Mouse (Mus musculus): ENCODE data around the gene Acadl. TPM values are rescaled to one million over a fixed set of nuclear protein-coding genes. Genes with fewer than 3 reads are reported as not detected.

Gene Acadl
- total and polyA plus RNA-seq, 2 experiments from 2014 or later: 5.4 to 55.4 TPM

DNA sequence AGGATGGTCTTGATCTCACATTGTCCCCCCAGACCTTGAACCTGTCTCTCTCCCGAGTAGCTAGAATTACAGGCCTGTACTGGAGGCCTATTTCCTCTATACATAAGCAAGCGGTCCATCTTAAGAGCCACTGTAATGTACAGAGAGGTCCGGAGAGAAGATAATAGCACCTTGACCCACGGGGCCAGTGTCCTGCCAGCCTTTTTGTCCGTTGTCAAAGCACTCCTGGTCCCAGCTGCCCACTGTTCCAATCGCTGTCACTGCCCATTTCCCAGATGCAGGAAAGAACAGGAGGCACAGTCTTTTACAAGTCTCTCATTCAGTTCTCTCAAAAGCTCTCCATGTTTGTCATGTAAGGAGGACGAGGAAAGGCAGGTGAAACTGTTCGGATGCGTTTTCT is 41.1 kb downstream of the Acadl start:
- no peak overlapping the region for H3K4me2 ChIP-seq (ENCODE audit: low read depth, low read length, poor library complexity, severe bottlenecking)
- TF ChIP-seq CTCF (IDR thresholded peaks at IDR 0.05): no peak
- ATAC-seq (ENCODE audit: low FRiP score) (no peak), DNase-seq (ENCODE audit: low spot score) (no peak)
- H3K9ac ChIP-seq (replicated peaks; ENCODE audit: low read length, poor library complexity, severe bottlenecking): no peak overlapping the region
- H3K4me3 ChIP-seq (ENCODE audit: low read depth, low read length): no peak overlapping the region
- 78% methylated on average over 9 of the region's 9 CpGs for WGBS
- no peaks in the 10 kb centered on the region for H3K27me3 ChIP-seq (ENCODE audit: insufficient read depth, low read length)
- H3K9me3 ChIP-seq (ENCODE audit: low read length): no peaks in the 10 kb centered on the region
- no peak overlapping the region for H3K27ac ChIP-seq (ENCODE audit: low read depth, low read length)
- H3K4me1 ChIP-seq (ENCODE audit: insufficient read depth, low read length): peaks cover 5% of the 10 kb centered on the region; the same call in 1 of the 2 replicates
- H3K36me3 ChIP-seq (ENCODE audit: insufficient read depth, low read length): no peaks in the 10 kb centered on the region

DNA sequence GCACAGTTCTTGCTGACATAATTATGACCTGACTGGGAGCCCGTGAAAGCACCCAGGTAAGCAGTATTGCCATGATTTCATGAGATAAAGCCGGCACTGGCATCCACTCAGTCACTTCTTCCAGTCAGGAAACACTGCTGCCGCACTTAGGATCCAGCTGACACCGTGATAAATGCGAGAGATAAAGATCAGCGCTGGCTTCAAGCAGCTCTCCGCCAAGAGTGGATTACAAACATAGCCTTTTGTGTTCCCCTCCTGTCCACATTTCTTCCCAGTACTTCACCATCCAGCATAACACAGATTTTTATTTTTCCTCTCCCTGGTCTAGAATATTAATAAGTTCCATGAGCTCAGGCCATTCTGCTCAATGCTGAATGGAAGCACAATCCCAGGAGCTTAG is 42.8 kb downstream of the Acadl start:
- Histone ChIP-seq H3K9ac (replicated peaks; ENCODE audit: low read length, poor library complexity, severe bottlenecking) (no peak overlapping the region), H3K27me3 (ENCODE audit: insufficient read depth, low read length) (no peaks in the 10 kb centered on the region), H3K4me1 (ENCODE audit: insufficient read depth, low read length) (peaks cover 5% of the 10 kb centered on the region; the same call in 1 of the 2 replicates), H3K4me3 (ENCODE audit: low read depth, low read length) (no peak overlapping the region), H3K27ac (ENCODE audit: low read depth, low read length) (no peak overlapping the region), H3K9me3 (ENCODE audit: low read length) (no peaks in the 10 kb centered on the region), H3K36me3 (ENCODE audit: insufficient read depth, low read length) (no peaks in the 10 kb centered on the region), H3K4me2 (ENCODE audit: low read depth, low read length, poor library complexity, severe bottlenecking) (peak overlapping the region; percentile 23; the same call in 1 of the 2 replicates)
- ATAC-seq (ENCODE audit: low FRiP score) (no peak), DNase-seq (ENCODE audit: low spot score) (peak; percentile 14)
- no peak for TF ChIP-seq CTCF (IDR thresholded peaks at IDR 0.05)
- 17% methylated on average over 7 of the region's 7 CpGs for WGBS

DNA sequence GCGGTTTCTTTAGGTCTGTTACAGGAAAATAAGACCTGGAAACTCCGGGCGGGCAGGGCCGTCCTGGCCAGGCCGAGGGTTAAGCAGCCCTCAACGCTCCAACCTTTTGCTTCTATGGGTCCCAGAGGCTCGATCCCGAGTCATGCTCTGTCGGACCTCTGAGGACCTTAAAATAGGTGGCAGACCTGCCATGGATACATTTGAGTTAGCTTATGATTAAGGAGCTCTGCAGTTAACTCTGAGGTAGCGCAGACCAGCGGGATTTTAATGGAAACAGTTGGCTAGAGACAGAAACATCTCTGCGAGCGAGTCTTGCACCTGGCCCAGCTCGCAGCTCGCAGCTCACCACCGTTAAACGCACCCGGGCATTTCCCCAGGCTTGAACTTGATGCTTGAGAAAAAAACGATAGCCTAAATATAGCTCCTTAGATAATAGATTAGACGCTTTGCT is 45.2 kb downstream of the Acadl start:
- no peaks in the 10 kb centered on the region for H3K9me3 ChIP-seq (ENCODE audit: low read length)
- ATAC-seq (ENCODE audit: low FRiP score) (peak; percentile 29; the same call in 1 of the 2 replicates), DNase-seq (ENCODE audit: low spot score) (peak; percentile 25)
- peaks cover 8% of the 10 kb centered on the region; the same call in 1 of the 2 replicates for H3K4me1 ChIP-seq (ENCODE audit: insufficient read depth, low read length)
- no peaks in the 10 kb centered on the region for H3K27me3 ChIP-seq (ENCODE audit: insufficient read depth, low read length)
- under 1% methylated on average over 20 of the region's 20 CpGs for WGBS
- TF ChIP-seq CTCF (IDR thresholded peaks at IDR 0.05): no peak
- H3K27ac ChIP-seq (ENCODE audit: low read depth, low read length): peak overlapping the region; percentile 99
- peak overlapping the region; percentile 83 for H3K4me3 ChIP-seq (ENCODE audit: low read depth, low read length)
- H3K9ac ChIP-seq (replicated peaks; ENCODE audit: low read length, poor library complexity, severe bottlenecking): peak overlapping the region; percentile 96
- H3K4me2 ChIP-seq (ENCODE audit: low read depth, low read length, poor library complexity, severe bottlenecking): peak overlapping the region; percentile 81
- H3K36me3 ChIP-seq (ENCODE audit: insufficient read depth, low read length): no peaks in the 10 kb centered on the region

DNA sequence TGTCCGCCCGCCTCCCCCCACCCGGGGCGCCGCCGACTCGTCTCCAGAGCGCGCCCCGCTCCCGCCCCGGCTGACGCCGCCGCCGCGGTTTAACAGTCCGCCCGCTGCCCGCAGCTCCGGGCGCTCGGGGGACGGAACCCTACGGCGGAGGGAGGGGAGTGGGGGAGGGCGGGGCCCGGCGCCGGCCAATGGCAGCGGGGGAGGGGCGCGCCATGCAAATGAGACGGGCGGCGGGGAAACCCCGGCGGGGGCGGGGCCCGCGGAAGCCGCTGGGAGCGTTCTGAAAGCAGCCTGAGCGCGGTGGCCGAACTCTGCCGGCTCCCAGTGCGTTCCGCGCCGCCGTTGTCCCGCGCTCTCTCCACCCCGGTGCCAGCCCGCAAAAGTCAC is 45.6 kb downstream of the Acadl start, which contains the start of gene Kansl1l:
TSS of gene Kansl1l (minus strand) at position 110 of the 387 bp plus-strand sequence.
- H3K27me3 ChIP-seq (ENCODE audit: insufficient read depth, low read length): no peaks in the 10 kb centered on the region
- DNase-seq (ENCODE audit: low spot score): peak; percentile 94
- H3K4me3 ChIP-seq (ENCODE audit: low read depth, low read length): peak within 1 kb of the TSS; percentile 83
- no peaks in the 10 kb centered on the region for H3K36me3 ChIP-seq (ENCODE audit: insufficient read depth, low read length)
- peak within 1 kb of the TSS; percentile 99 for H3K27ac ChIP-seq (ENCODE audit: low read depth, low read length)
- peak within 1 kb of the TSS; percentile 96 for H3K9ac ChIP-seq (replicated peaks; ENCODE audit: low read length, poor library complexity, severe bottlenecking)
- no peaks in the 10 kb centered on the region for H3K9me3 ChIP-seq (ENCODE audit: low read length)
- peak within 1 kb of the TSS; percentile 81 for H3K4me2 ChIP-seq (ENCODE audit: low read depth, low read length, poor library complexity, severe bottlenecking)
- 0% methylated on average over 39 of the region's 56 CpGs for WGBS
- no peak for TF ChIP-seq CTCF (IDR thresholded peaks at IDR 0.05)
- H3K4me1 ChIP-seq (ENCODE audit: insufficient read depth, low read length): peaks cover 8% of the 10 kb centered on the region; the same call in 1 of the 2 replicates
- peak; percentile 91 for ATAC-seq (ENCODE audit: low FRiP score)

DNA sequence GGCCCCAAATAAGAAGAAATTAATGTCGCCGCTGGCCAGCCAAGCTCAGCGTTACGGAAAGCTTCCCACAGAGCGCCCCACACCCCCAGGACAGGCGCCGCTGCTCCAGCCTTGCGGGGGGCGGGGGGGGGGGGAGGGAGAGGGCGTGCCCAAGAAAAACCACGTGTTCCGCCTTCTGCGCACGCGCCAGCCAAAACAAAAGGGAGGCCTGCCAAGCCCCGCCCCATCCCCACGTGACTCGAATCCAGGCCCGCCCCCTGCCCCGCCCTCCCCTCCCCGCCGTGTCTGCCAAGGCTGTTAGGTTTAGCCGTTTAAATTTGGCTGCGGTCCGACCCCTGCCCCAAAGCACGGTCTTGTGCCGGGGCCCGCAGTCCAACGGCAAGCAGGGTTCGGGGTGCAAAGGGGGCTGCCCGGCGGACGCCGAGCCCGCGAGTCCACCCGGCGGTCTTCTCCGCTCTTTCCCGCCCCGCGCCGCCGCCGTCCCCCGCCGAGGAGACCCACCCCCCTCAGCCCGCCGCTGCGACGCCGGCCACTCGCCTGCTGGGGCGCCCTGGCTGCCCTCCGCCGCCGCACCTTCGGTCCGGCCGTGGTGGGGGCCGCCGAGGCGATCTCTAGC is 46.1 kb downstream of the Acadl start:
- DNase-seq (ENCODE audit: low spot score) (peak; percentile 92), ATAC-seq (ENCODE audit: low FRiP score) (peak; percentile 88)
- H3K27me3 ChIP-seq (ENCODE audit: insufficient read depth, low read length): no peaks in the 10 kb centered on the region
- H3K4me2 ChIP-seq (ENCODE audit: low read depth, low read length, poor library complexity, severe bottlenecking): peak overlapping the region; percentile 81
- H3K9ac ChIP-seq (replicated peaks; ENCODE audit: low read length, poor library complexity, severe bottlenecking): peak overlapping the region; percentile 96
- peak overlapping the region; percentile 99 for H3K27ac ChIP-seq (ENCODE audit: low read depth, low read length)
- peaks cover 8% of the 10 kb centered on the region; the same call in 1 of the 2 replicates for H3K4me1 ChIP-seq (ENCODE audit: insufficient read depth, low read length)
- WGBS: 0% methylated on average over 23 of the region's 63 CpGs
- peak overlapping the region; percentile 83 for H3K4me3 ChIP-seq (ENCODE audit: low read depth, low read length)
- no peaks in the 10 kb centered on the region for H3K36me3 ChIP-seq (ENCODE audit: insufficient read depth, low read length)
- TF ChIP-seq CTCF (IDR thresholded peaks at IDR 0.05): peak; percentile 6; the same call in 1 of the 2 replicates
- no peaks in the 10 kb centered on the region for H3K9me3 ChIP-seq (ENCODE audit: low read length)
